Mouse (Mus musculus): ENCODE measurements at regions not wholly inside any gene's neighbourhood (a gene's known extent, or its start where the extent isn't known, plus 50 kb on each side); places are given as distances from the start of the nearest gene placed in this dataset.

DNA sequence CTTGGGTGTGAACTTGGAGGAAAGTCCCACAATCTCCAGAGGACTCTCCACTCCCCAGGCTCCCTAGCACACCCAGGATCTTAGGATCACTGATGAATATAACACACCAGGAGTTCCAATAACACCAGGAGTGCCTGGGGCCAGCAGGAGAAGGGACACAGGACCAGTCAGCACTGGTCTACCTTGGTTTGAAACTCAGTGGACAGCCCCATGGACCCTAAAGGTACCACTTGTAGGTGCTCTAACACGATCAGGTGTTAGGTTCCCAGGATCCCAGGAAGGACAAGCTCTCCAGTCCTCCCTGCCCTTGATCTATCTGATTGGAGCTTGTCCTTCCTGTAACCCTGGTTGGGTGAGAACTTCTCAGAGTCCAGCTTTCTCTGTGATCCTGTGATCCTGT, 554.6 kb downstream of the Sema5a start:
- TF ChIP-seq CTCF (IDR thresholded peaks at IDR 0.05; ENCODE audit: extremely low read depth, insufficient read depth, low read length) (no peak), POLR2A (IDR thresholded peaks at IDR 0.05; ENCODE audit: extremely low read depth, insufficient read depth, low read length) (no peak)
